Mouse (Mus musculus) brain, embryonic 14.5 days (tissue): ENCODE results near the gene Tubd1.

Experiments used
- CTCF ChIP-seq: fragments of 200-500 bp; IDR thresholded peaks from 2 replicates; pipeline ENCODE4 v1.5.1; 2012; ENCODE audit warnings: inconsistent platforms, mild to moderate bottlenecking, moderate library complexity, borderline replicate concordance; ENCODE audit not compliant: insufficient read depth, insufficient read length; ENCODE audit errors: extremely low read depth
- POLR2A ChIP-seq: fragments of 200-500 bp; IDR thresholded peaks from 2 replicates; pipeline ENCODE4 v1.6.1; 2012; ENCODE audit warnings: mild to moderate bottlenecking, inconsistent platforms, borderline replicate concordance; ENCODE audit not compliant: poor library complexity, insufficient read depth, insufficient read length, severe bottlenecking; ENCODE audit errors: extremely low read depth

DNA sequence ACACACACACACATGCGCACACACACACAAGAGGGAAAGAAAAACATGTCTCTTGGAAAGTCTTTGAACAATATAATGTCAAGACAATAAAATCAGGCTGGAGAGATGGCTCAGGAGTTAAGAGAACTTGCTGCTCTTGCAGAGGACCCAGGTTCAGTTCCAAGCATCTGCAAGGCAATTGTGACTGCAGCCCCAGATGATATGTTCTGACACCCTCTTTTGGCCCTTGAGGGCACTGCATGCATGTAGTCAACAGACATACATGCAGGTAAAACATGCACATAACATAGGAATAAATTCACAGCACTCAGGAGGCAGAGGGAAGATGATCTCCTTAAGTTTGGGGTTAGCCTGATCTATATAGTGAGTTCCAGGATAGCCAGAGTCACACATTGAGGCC lies 2.6 kb downstream of the Tubd1 start:
- TF ChIP-seq POLR2A (no peak), CTCF (no peak)
